Mouse (Mus musculus): ENCODE results near the gene Rbm20. TPM values are rescaled to one million over a fixed set of nuclear protein-coding genes. Genes with fewer than 3 reads are reported as not detected.

The Rbm20 gene
- total RNA-seq, 2 experiments from 2014 or later: not detected

DNA sequence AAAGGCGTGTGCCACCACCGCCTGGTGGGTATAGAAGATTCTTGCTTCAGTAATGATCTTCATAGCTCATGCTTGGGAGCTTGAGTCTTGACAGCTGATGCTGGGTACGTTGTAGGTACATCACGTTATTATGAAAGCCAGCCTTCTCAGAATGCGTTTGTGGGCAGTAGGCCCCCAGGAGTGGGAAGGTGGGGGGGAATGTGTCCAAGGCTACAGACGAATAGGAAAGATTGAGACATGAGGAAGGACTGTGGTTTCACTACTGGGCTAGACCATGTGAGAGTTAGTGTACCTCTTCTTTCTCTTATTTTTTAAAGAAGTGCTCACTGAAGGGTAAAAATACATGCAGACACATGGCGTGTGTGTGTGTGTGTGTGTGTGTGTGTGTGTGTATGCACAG lies 8.3 kb upstream of the Rbm20 start:
- ATAC-seq (replicated peaks; ENCODE audit: low FRiP score, poor library complexity, severe bottlenecking): no peak

- ATAC-seq (replicated peaks; ENCODE audit: low FRiP score, poor library complexity, severe bottlenecking): no peak
These were observed 6.4 kb upstream of the Rbm20 start for GRCm38 (mm10) chr19:53670625-53671141.

GRCm38 (mm10) chr19:53671432-53671831 lies 5.7 kb upstream of the Rbm20 start:
- no peak for ATAC-seq (replicated peaks; ENCODE audit: low FRiP score, poor library complexity, severe bottlenecking)

GRCm38 (mm10) chr19:53674131-53674925 lies 2.8 kb upstream of the Rbm20 start:
- no peak for ATAC-seq (replicated peaks; ENCODE audit: low FRiP score, poor library complexity, severe bottlenecking)

DNA sequence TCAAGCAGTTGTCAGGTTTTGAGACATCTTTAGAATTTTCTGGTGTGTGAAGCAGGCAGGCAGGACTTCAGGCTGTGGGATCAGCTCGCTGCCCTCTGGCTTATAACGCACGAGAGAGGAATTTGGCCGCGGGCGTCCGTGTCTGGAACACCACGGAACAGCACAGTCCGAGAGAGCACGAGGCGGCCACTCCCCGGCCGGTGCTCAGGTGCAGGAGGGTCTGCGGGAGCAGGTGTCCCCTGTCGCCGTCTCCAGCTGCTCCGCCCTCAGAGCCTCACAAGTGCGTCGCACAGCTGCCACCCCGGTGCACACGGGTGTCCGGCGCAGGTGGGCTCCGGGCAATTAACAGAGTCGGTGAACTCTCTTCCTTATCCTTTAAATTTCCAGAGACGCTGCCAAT lies 878 bp upstream of the Rbm20 start:
- no peak for ATAC-seq (replicated peaks; ENCODE audit: low FRiP score, poor library complexity, severe bottlenecking)

DNA sequence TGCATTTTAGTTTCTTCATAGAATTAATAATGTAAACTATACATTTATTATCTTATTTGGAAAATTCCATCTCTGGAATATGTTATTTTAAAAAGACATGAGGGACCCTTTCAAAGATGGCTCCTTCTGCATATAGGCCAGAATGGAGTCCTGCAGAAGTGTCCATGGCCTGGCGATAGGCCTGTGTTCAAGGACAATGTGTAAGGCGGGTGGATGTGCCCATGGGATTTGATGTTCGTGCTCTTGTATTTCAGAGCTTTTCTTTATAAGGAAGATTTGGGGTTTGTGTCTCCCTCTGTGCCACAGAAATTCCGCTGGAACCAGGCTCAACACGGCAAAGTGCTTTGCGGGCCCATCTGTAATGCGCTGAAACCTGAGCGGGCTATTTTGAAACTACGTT lies 2.1 kb downstream of the Rbm20 start:
- ATAC-seq (replicated peaks; ENCODE audit: low FRiP score, poor library complexity, severe bottlenecking): no peak

DNA sequence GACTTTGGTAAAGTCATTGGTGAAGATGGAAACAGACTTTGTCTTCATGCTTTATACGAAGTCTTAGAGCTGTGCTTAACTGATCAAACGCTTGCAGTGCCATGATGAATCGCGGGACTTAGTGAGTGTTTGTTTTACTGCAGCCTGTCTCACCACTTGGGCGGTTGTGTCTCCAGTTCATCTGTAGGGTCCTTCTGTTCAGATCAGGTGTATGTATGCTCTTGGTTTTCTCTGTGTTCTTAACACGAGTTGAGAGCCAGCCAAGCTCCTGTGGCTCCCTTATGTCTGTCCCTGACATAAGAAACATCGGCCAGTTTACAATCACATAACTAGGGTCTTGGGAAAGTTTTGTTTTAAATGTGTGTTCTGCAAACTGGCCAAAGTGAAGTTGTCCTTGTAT lies 2.9 kb downstream of the Rbm20 start:
- ATAC-seq (replicated peaks; ENCODE audit: low FRiP score, poor library complexity, severe bottlenecking): no peak

DNA sequence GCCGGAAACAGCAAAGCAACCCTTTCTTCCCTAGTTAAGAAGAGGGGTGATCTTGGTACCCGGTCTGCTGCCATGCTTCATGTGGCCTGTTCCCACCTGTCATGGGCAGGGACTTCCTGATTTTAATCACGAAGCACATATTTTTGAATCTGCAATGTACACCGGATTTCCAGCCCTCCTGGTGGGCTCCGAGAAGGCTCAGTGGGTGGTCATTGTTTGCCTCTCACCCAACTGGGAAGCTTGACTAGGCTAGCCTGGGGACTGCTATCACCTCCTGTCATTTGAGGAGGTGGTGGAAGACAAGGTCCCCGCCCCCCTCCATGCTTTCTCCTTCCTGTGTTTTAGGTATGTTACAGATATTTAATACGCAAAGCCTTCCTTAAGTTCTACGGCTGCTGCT lies 5.3 kb downstream of the Rbm20 start:
- ATAC-seq (replicated peaks; ENCODE audit: low FRiP score, poor library complexity, severe bottlenecking): no peak

- no peak for ATAC-seq (replicated peaks; ENCODE audit: low FRiP score, poor library complexity, severe bottlenecking)
These were observed 10.5 kb downstream of the Rbm20 start for GRCm38 (mm10) chr19:53687592-53687991.

DNA sequence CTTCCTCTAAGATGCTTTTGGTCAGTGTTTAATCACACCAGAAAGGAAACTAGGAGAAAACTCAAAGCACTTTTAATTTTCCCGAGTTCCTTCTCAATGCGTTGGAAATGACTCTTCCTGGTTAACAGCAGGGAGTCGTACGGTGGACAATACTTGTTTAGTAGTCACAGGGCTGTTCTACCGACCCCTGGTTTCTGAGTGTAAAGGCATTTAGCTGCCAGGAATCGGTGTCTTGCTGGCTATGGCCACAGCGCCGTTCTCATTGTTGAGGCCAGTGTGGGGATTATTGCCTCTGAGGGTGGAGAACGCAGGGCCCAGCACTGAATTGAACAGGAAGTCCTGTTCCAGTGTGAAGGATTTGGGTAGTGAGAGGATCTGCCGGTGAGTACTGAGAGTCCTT lies 13.7 kb downstream of the Rbm20 start:
- no peak for ATAC-seq (replicated peaks; ENCODE audit: low FRiP score, poor library complexity, severe bottlenecking)

DNA sequence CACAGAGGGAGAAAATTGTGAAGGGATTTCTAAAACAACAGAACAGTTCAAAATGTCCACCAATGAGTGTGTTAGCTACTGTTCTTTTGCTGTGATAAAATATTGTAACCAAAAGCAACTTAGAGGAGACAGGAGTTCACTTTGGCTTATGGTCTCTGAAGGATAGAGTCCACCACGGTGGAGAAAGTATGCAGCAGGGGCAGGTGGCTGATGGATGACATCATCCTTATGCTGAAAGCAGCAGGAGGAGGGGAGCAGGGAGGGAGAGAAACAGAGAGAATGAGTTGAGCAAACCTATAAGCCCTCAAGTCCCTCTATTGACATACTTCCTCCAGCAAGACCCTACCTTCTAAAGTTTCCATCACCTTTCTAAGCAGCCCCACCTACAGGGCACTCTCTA lies 16.9 kb downstream of the Rbm20 start:
- no peak for ATAC-seq (replicated peaks; ENCODE audit: low FRiP score, poor library complexity, severe bottlenecking)

DNA sequence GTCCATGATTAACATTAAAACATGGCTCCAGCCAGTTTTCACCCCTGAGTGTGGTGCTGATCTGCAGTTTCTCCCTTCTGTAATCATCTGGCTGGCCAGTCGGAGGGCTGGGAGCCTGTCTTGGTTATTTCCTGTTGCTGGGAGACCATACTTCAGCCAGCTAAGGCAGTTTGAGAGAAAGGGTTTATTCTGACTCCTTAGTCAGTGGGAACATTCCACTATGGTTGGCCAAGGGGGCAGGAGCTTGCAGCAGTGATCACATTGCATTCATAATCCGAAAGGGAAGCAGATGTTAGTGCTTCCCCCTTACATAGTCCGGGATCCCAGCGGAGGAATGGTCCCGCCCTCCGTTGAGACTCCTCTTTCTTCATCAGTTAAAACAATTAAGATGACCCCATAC lies 19.0 kb downstream of the Rbm20 start:
- ATAC-seq (replicated peaks; ENCODE audit: low FRiP score, poor library complexity, severe bottlenecking): no peak

DNA sequence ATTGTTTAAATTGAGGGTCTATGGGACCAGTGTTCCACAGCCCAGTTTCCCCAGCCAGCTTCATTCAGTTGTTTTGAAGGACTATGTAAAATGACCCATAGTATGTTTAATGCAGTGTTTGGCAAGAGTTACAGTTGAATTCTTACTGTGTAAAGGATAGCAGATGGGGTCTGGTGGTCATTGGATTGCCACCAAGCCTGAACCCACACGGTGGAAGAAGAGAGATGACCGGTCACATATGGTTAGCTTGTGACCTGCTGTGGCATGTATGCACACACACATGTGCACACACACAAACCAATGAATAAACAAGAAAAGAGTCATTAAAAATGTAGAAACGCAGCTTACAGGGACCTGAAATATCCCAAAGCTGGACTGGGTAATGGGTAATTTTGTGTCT lies 19.5 kb downstream of the Rbm20 start:
- ATAC-seq (replicated peaks; ENCODE audit: low FRiP score, poor library complexity, severe bottlenecking): no peak

DNA sequence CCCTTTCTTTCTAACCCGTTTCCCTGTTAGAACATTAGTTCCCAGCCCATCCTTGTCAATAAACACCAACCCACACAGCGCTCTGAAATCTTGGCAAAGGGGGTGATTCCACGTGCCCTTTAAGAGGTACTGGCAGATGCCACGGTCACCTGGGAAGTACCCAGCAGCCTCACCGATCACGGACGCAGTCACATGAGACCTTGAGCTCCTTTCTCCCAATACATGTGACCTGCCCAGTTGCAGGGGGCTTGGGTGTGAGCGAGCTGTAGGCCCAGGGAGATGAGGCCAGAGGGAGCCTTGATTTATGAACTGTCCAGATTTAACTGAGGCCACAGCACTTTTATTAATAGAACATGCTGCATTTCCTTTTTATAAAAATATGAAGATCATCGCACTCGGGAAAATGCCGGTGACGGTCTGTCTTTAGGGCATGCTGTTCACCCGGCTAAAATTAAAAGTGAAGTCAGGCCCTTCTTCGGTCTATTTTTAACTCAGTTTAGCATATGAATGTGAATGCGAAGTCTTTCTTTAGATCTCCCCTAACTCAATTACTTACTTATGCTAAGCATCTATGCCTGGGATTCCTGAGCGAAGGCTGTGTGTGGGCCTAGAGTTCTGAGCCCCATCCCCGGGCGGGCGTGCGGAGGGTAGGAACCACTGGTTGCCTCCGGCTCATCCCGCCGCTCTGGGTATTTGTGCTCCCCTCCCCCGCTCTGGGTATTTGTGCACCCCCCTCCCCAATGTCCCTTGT lies 20.4 kb downstream of the Rbm20 start:
- no peak for ATAC-seq (replicated peaks; ENCODE audit: low FRiP score, poor library complexity, severe bottlenecking)

DNA sequence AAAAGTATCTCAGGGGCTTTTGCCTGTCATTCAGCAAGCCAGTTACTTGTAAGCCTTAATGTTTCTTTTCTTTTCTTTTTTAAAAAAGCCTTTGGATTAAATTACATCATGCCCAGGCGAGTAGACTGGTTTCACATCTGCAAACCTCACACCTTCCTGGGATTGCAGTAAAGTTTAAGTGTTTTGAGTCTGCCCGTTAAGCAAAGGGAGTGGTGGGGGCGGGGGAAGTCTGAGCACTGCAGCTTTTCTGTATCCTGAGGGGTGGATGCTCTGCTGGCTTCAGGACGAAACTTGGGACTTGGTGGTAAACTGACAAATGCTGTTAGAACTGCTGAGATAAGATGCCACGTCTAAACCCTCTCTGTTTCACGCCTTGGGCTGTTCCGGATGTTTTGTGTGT lies 22.6 kb downstream of the Rbm20 start:
- ATAC-seq (replicated peaks; ENCODE audit: low FRiP score, poor library complexity, severe bottlenecking): no peak

GRCm38 (mm10) chr19:53701434-53701833 lies 24.3 kb downstream of the Rbm20 start:
- no peak for ATAC-seq (replicated peaks; ENCODE audit: low FRiP score, poor library complexity, severe bottlenecking)

GRCm38 (mm10) chr19:53704895-53705823 lies 28.1 kb downstream of the Rbm20 start:
- no peak for ATAC-seq (replicated peaks; ENCODE audit: low FRiP score, poor library complexity, severe bottlenecking)

DNA sequence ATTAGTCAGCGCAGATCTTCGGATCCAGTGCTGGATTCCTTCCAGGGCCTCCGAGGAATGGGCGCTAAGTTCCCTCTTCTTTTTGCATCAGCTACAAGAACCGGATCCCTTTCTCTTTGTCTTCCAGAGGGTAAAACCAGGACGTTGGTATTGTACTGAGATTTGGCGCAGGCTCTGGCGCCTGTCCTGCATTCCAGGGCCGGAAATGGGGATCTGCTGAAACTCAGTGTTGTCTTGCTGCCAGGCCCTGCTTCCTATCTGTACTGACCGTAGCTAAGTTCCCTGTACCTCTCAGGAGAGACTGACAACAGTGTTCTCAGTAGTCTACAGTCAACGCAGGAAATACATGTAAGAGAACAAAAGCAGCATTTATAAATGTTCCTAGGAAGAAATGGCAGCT lies 31.3 kb downstream of the Rbm20 start:
- no peak for ATAC-seq (replicated peaks; ENCODE audit: low FRiP score, poor library complexity, severe bottlenecking)

DNA sequence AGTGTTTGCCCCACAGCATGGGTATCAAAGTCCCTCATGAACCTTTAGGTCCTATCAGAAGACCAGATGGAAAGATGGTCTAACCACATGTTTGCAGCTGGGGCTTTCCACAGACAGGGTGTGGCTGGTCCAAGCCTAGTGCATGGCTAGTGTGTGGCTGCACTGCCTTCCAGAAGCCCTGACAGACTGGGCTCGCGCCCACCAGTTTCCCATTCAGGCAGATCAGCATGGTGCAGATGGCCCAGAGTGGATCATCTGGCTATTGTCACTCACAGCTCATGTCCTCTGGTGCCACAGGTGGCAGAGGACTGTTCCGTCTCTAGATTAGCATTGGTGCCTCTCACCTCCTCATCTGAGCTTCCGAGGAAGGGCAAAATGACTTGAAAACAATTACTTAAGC lies 33.8 kb downstream of the Rbm20 start:
- no peak for ATAC-seq (replicated peaks; ENCODE audit: low FRiP score, poor library complexity, severe bottlenecking)

GRCm38 (mm10) chr19:53711261-53711890 lies 34.3 kb downstream of the Rbm20 start:
- ATAC-seq (replicated peaks; ENCODE audit: low FRiP score, poor library complexity, severe bottlenecking): no peak
